Mouse (Mus musculus) B cell, adult 2 months (primary cell): Measurements from ENCODE around the gene 1500015O10Rik.

Source experiments
- DNase-seq, 2 experiments: peaks; one replicate each; pipeline ENCODE4 v3.0.0; 2022

The 1500015O10Rik gene

DNA sequence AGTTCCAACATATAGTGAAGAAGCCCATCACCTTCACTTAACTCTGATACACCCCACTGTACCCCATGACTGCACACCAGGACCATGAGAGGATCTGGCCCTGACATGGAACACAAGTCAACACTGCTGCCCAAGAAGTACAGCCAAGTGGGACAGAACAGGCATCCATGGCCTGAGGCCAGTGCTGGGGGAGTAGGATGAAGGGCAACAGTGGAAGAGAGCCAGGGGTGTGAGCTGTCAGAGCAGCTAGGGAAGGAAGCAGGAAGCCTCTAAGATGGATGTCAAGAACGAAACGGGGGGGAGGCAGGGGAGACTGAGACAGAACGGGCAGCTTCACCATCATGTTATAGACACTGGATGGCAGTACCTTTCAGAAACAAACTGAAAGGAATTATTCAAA lies 45.7 kb downstream of the 1500015O10Rik start:
- no peak for DNase-seq

GRCm38 (mm10) chr1:43781195-43781594 lies 50.8 kb downstream of the 1500015O10Rik start:
- no peak for DNase-seq

DNA sequence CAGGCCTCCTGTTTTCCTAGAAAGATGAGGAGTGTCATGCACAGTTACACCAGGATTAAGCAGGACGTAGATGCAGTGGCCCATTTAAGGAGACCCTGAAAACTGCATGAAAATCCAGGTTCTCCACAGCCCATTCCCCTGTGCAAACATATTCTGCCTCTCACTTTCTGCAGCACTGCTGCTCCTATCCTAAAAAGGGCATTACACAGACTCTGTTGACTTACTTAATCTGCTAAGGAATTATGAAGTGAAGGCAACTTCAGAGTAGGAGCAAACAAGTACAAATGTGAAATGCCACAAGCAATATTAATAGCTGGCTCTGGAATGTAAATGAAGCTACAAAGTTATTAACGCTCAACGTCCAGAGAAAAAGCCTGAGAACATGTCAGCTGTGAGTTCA lies 51.3 kb downstream of the 1500015O10Rik start:
- DNase-seq, result no peak

GRCm38 (mm10) chr1:43782680-43783079 lies 52.3 kb downstream of the 1500015O10Rik start:
- no peak for DNase-seq

- DNase-seq, result no peak
Observed at GRCm38 (mm10) chr1:43783186-43783585, 52.8 kb downstream of the 1500015O10Rik start.

DNA sequence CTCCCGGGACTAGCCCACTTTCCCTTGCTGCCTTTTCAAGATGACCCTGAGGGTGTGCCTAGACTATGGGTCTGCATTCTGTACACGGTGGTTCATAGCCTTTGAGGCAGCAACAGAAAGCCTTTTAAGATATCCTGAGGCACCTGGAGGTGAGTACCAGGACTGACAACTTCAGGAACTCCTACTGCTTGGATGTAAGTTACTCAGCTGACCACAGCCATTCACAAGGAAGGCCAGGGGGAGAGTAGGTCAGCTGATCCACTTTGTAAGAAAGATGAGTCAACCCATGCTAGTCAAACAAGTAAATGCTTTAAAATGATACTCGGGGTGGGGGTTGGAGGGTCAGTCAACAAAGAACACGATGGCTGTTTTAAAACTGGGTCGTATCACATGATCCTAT lies 54.9 kb downstream of the 1500015O10Rik start:
- no peak for DNase-seq

GRCm38 (mm10) chr1:43786711-43787110 lies 56.3 kb downstream of the 1500015O10Rik start:
- no peak for DNase-seq

DNA sequence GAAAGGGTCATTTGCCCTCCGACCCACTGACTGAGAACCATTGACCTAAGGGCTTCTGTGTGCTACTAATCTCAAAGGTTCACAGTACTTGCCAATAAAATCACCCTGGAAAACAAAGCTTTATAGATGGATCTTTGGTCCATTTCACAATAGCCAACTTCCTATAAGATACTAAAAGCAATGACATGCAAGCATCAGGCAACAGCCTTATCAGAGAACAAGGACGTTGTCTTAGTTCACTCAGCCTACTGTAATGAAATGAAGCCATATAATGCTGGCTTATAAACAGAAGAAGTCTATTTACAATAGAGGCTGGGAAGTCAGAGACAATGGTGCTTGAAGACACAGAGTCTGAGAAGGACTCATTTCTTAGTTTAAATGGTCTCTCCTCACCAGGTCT lies 59.4 kb downstream of the 1500015O10Rik start:
- DNase-seq, result no peak
